Mouse (Mus musculus): ENCODE measurements at regions not wholly inside any gene's neighbourhood (a gene's known extent, or its start where the extent isn't known, plus 50 kb on each side); places are given as distances from the start of the nearest gene placed in this dataset.

GRCm38 (mm10) chr1:73075699-73076373 lies 60.1 kb upstream of the Tnp1 start:
- TF ChIP-seq ZNF384 (IDR thresholded peaks at IDR 0.05; ENCODE audit: low read depth, low read length) (no peak), HCFC1 (IDR thresholded peaks at IDR 0.05; ENCODE audit: low read depth, low read length) (no peak), MAFK (IDR thresholded peaks at IDR 0.05; ENCODE audit: borderline replicate concordance, low read depth, low read length) (no peak), EP300 (IDR thresholded peaks at IDR 0.05; ENCODE audit: low read depth in 1 of 2, low read length in 2 of 2) (no peak), CTCF (IDR thresholded peaks at IDR 0.05 in 2 of 3, conservative IDR thresholded peaks at IDR 0.05 in 1 of 3; ENCODE audit: control insufficient read depth in 1 of 3, insufficient read depth in 1 of 3, low read depth in 2 of 3, low read length in 3 of 3, poor library complexity in 1 of 3, severe bottlenecking in 1 of 3) (no peak), TAL1 (IDR thresholded peaks at IDR 0.05; ENCODE audit: low read length) (no peak), JUND (IDR thresholded peaks at IDR 0.05; ENCODE audit: low read depth, low read length) (no peak), NELFE (IDR thresholded peaks at IDR 0.05; ENCODE audit: low read depth, low read length) (no peak), POLR2A (IDR thresholded peaks at IDR 0.05; ENCODE audit: control insufficient read depth in 1 of 2, insufficient read depth in 1 of 2, low read depth in 1 of 2, low read length in 2 of 2, poor library complexity in 1 of 2) (no peak), BHLHE40 (IDR thresholded peaks at IDR 0.05; ENCODE audit: borderline replicate concordance, low read depth, low read length) (no peak)
